29 mouse cellular contexts compared by ENCODE assay signal in the genomic region with DNA sequence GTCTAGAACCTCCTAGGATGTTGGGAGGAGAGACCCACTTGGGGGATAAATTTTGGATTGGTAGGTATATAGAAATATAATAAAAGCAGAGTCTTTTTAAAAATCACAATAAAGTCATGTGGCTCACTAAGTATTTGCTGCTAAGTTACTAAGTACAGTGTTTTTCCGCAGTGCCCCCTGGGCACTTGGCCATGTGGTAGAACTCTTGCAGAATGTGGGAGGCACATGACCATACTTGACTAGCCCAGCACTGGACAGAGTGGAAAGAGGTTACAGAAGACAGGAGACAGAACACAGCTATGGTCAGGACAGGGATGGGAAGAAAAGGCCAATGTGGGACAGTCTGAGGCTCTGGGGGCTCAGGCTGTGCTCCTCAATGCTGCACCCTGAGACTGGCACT. TPM values are rescaled to one million over a fixed set of nuclear protein-coding genes. Genes with fewer than 3 reads are reported as not detected.
DNase-seq lines count a peak whose midpoint lies in the region; ATAC-seq and TF ChIP-seq lines count a peak whose summit lies in the region.
"Had no signal": no experiment of that assay in that cellular context is flagged by ENCODE, and none has a peak within 500 bp of the region (broad histone marks: within the 10 kb centered on the region; RNA-seq: fewer than 3 reads in every experiment).

No protein-coding gene starts in this region.

- no peak overlapping the region for H3K4me2 ChIP-seq in hindbrain, embryonic 12.5 days (replicated peaks)
- H3K4me2 ChIP-seq in lung, postnatal 0 days (replicated peaks; ENCODE audit: low read depth, low read length), result no peak overlapping the region
- no peak overlapping the region for H3K4me2 ChIP-seq in forebrain, embryonic 13.5 days
- H3K4me2 ChIP-seq: embryonic facial prominence, embryonic 12.5 days; heart, embryonic 12.5 days; hindbrain, embryonic 15.5 days; intestine, embryonic 15.5 days; limb, embryonic 15.5 days; liver, embryonic 15.5 days; midbrain, embryonic 11.5 days; neural tube, embryonic 12.5 days had no signal

- H3K9ac ChIP-seq in hindbrain, embryonic 12.5 days, result no peak overlapping the region
- no peak overlapping the region for H3K9ac ChIP-seq in lung, postnatal 0 days (replicated peaks; ENCODE audit: low read depth)
- H3K9ac ChIP-seq in forebrain, embryonic 13.5 days, result no peak overlapping the region
- H3K9ac ChIP-seq: embryonic facial prominence, embryonic 12.5 days; heart, embryonic 12.5 days; hindbrain, embryonic 15.5 days; intestine, embryonic 15.5 days; limb, embryonic 15.5 days; liver, embryonic 15.5 days; neural tube, embryonic 12.5 days had no signal

- no peak for ATAC-seq in hindbrain, embryonic 12.5 days (ENCODE audit: low FRiP score)
- ATAC-seq in lung, postnatal 0 days, result peak; percentile 49
- ATAC-seq in cerebellum, adult (ENCODE audit: insufficient number of reproducible peaks, low FRiP score, low TSS enrichment), result no peak
- ATAC-seq in forebrain, embryonic 13.5 days, result no peak
- ATAC-seq in granulocyte monocyte progenitor cell, adult 5-6 weeks (replicated peaks; ENCODE audit: poor library complexity, severe bottlenecking), result no peak
- ATAC-seq: forebrain, embryonic 16.5 days; intestine, embryonic 15.5 days had no signal

- no peaks in the 10 kb centered on the region for H3K9me3 ChIP-seq in hindbrain, embryonic 10.5 days
- no peaks in the 10 kb centered on the region for H3K9me3 ChIP-seq in hindbrain, embryonic 12.5 days (replicated peaks)
- H3K9me3 ChIP-seq in lung, postnatal 0 days (ENCODE audit: low read length), result no peaks in the 10 kb centered on the region
- no peaks in the 10 kb centered on the region for H3K9me3 ChIP-seq in forebrain, embryonic 13.5 days (replicated peaks)
- H3K9me3 ChIP-seq: embryonic facial prominence, embryonic 12.5 days; heart, embryonic 12.5 days; hindbrain, embryonic 15.5 days; intestine, embryonic 15.5 days; limb, embryonic 15.5 days; liver, embryonic 15.5 days; neural tube, embryonic 12.5 days had no signal

- no peaks in the 10 kb centered on the region for H3K36me3 ChIP-seq in hindbrain, embryonic 10.5 days
- H3K36me3 ChIP-seq in hindbrain, embryonic 12.5 days, result no peaks in the 10 kb centered on the region
- H3K36me3 ChIP-seq in lung, postnatal 0 days (ENCODE audit: insufficient read depth, low read length), result no peaks in the 10 kb centered on the region
- H3K36me3 ChIP-seq in forebrain, embryonic 13.5 days (ENCODE audit: poor library complexity, severe bottlenecking), result no peaks in the 10 kb centered on the region
- H3K36me3 ChIP-seq: embryonic facial prominence, embryonic 12.5 days; heart, embryonic 12.5 days; hindbrain, embryonic 15.5 days; intestine, embryonic 15.5 days; limb, embryonic 15.5 days; liver, embryonic 15.5 days; neural tube, embryonic 12.5 days had no signal

- 82% methylated on average over 1 of the region's 1 CpGs for WGBS in hindbrain, embryonic 10.5 days
- 100% methylated on average over 1 of the region's 1 CpGs for WGBS in hindbrain, embryonic 12.5 days
- WGBS in lung, postnatal 0 days, result 58% methylated on average over 1 of the region's 1 CpGs
- 83% methylated on average over 1 of the region's 1 CpGs for WGBS in forebrain, embryonic 13.5 days

- no peak for TF ChIP-seq EP300 in lung, postnatal 0 days (IDR thresholded peaks at IDR 0.05)

- H3K27ac ChIP-seq in hindbrain, embryonic 10.5 days, result peak overlapping the region; percentile 70
- H3K27ac ChIP-seq in hindbrain, embryonic 12.5 days, result no peak overlapping the region
- H3K27ac ChIP-seq in lung, postnatal 0 days (ENCODE audit: low read length), result no peak overlapping the region
- H3K27ac ChIP-seq in forebrain, embryonic 13.5 days, result no peak overlapping the region
- H3K27ac ChIP-seq: embryonic facial prominence, embryonic 12.5 days; hindbrain, embryonic 15.5 days; intestine, embryonic 15.5 days; limb, embryonic 15.5 days; liver, embryonic 15.5 days; macrophage; neural tube, embryonic 12.5 days had no signal

- no peak for DNase-seq in hindbrain, embryonic 10.5 days (ENCODE audit: low spot score)
- DNase-seq in 3134 (ENCODE audit: extremely low read depth, insufficient read length, low spot score), result peak; percentile 7
- peak; percentile 58 for DNase-seq in fibroblast of lung, adult 2 months (ENCODE audit: low read depth)
- peak; percentile 48 for DNase-seq in lung, postnatal 0 days (ENCODE audit: low spot score)
- DNase-seq: adrenal gland, adult 2 months; cerebellum, adult 9-11 months; thymus, postnatal 36 days had no signal

- peaks cover 37% of the 10 kb centered on the region for H3K4me1 ChIP-seq in hindbrain, embryonic 10.5 days (replicated peaks)
- H3K4me1 ChIP-seq in hindbrain, embryonic 12.5 days, result peaks cover 7% of the 10 kb centered on the region
- H3K4me1 ChIP-seq in lung, postnatal 0 days (ENCODE audit: insufficient read depth, low read depth, low read length), result no peaks in the 10 kb centered on the region
- peaks cover 9% of the 10 kb centered on the region for H3K4me1 ChIP-seq in forebrain, embryonic 13.5 days
- H3K4me1 ChIP-seq: embryonic facial prominence, embryonic 12.5 days; intestine, embryonic 15.5 days; liver, embryonic 15.5 days had no signal

- H3K4me3 ChIP-seq in hindbrain, embryonic 10.5 days, result no peak overlapping the region
- no peak overlapping the region for H3K4me3 ChIP-seq in hindbrain, embryonic 12.5 days
- H3K4me3 ChIP-seq in lung, postnatal 0 days (ENCODE audit: low read depth, low read length), result no peak overlapping the region
- no peak overlapping the region for H3K4me3 ChIP-seq in forebrain, embryonic 13.5 days
- H3K4me3 ChIP-seq: embryonic facial prominence, embryonic 12.5 days; heart, embryonic 12.5 days; hindbrain, embryonic 15.5 days; intestine, embryonic 15.5 days; limb, embryonic 15.5 days; liver, embryonic 15.5 days; neural tube, embryonic 12.5 days had no signal

- peaks cover 30% of the 10 kb centered on the region for H3K27me3 ChIP-seq in hindbrain, embryonic 10.5 days (ENCODE audit: insufficient read depth, poor library complexity, severe bottlenecking)
- H3K27me3 ChIP-seq in hindbrain, embryonic 12.5 days, result peaks cover 18% of the 10 kb centered on the region
- H3K27me3 ChIP-seq in lung, postnatal 0 days (replicated peaks; ENCODE audit: insufficient read depth, low read length), result no peaks in the 10 kb centered on the region
- peaks cover 19% of the 10 kb centered on the region for H3K27me3 ChIP-seq in forebrain, embryonic 13.5 days
- H3K27me3 ChIP-seq: CH12.LX; intestine, embryonic 15.5 days had no signal

- TF ChIP-seq CTCF in lung, postnatal 0 days (IDR thresholded peaks at IDR 0.05), result no peak

RNA-seq across cellular contexts. Expression of a gene that starts 4.9 kb away (rescaled TPM):
- polyA plus RNA-seq in hindbrain, embryonic 10.5 days (2016; fragmentation: Nextera tagmentation; extraction: Ambion mirVana), result 2.7 and 2.9 TPM in 2 replicates
- polyA plus RNA-seq in hindbrain, embryonic 12.5 days (2016; fragmentation: Nextera tagmentation; extraction: Ambion mirVana), result 5.6 and 6.7 TPM in 2 replicates
- 7.4 and 8.0 TPM in 2 replicates for polyA plus RNA-seq in lung, postnatal 0 days (2015; fragmentation: Nextera tagmentation; extraction: Ambion mirVana)
- polyA plus RNA-seq in forebrain, embryonic 13.5 days (2015; fragmentation: Nextera tagmentation; extraction: Ambion mirVana), result 0.94 and 0.97 TPM in 2 replicates
- total RNA-seq in granulocyte monocyte progenitor cell, adult 5-6 weeks (2014; fragmentation: Nextera tagmentation), result not detected in 2 replicates
- not detected in 2 replicates for total RNA-seq in granulocyte monocyte progenitor cell, adult 5-6 weeks (2017)
- total RNA-seq: MEL had no signal

RNA-seq across cellular contexts. Expression of a gene that starts 41.4 kb away (rescaled TPM):
- polyA plus RNA-seq in hindbrain, embryonic 10.5 days (2016; fragmentation: Nextera tagmentation; extraction: Ambion mirVana), result not detected in 2 replicates
- polyA plus RNA-seq in hindbrain, embryonic 12.5 days (2016; fragmentation: Nextera tagmentation; extraction: Ambion mirVana), result not detected in 2 replicates
- 0.57 and 0.64 TPM in 2 replicates for polyA plus RNA-seq in lung, postnatal 0 days (2015; fragmentation: Nextera tagmentation; extraction: Ambion mirVana)
- not detected in 2 replicates for polyA plus RNA-seq in forebrain, embryonic 13.5 days (2015; fragmentation: Nextera tagmentation; extraction: Ambion mirVana)
- not detected in 2 replicates for total RNA-seq in granulocyte monocyte progenitor cell, adult 5-6 weeks (2014; fragmentation: Nextera tagmentation)
- not detected in 2 replicates for total RNA-seq in granulocyte monocyte progenitor cell, adult 5-6 weeks (2017)
- total RNA-seq: adrenal gland, adult 2 months; CH12.LX; gastrocnemius, adult 18-20 months; layer of hippocampus, adult 18-20 months; left cerebral cortex, postnatal 25 days; MEL; monocyte, adult 5-6 weeks had no signal
- polyA plus RNA-seq: adrenal gland, adult 2 months; cortical plate, adult 2 months; embryonic facial prominence, embryonic 12.5 days; forebrain, embryonic 16.5 days; heart, embryonic 12.5 days; hindbrain, embryonic 15.5 days; intestine, embryonic 15.5 days; limb, embryonic 15.5 days; liver, embryonic 15.5 days; macrophage; neural tube, embryonic 12.5 days; small intestine, adult 2 months had no signal
